Comparison of ENCODE assay signal across 14 mouse cellular contexts in genomic region chr6:103318081-103318480, GRCm38 (mm10).
A peak's percentile ranks its signal among the peaks of the same experiment; 100 is the strongest.
DNase-seq lines count a peak whose midpoint lies in the region; ATAC-seq and TF ChIP-seq lines count a peak whose summit lies in the region.
"Had no signal": no experiment of that assay in that cellular context is flagged by ENCODE, and none has a peak within 500 bp of the region (broad histone marks: within the 10 kb centered on the region; RNA-seq: fewer than 3 reads in every experiment).

No protein-coding gene starts in this region.

- ATAC-seq in hindbrain, embryonic 15.5 days (ENCODE audit: low FRiP score, low read depth) = no peak
- ATAC-seq in hindbrain, embryonic 12.5 days (ENCODE audit: low FRiP score) = no peak
- ATAC-seq in kidney, postnatal 0 days (replicated peaks; ENCODE audit: low FRiP score, low read depth) = no peak
- no peak for ATAC-seq in erythroid progenitor cell, adult 5-6 weeks (replicated peaks; ENCODE audit: low FRiP score, poor library complexity, severe bottlenecking)
- ATAC-seq: hindbrain, postnatal 0 days had no signal

- 23% methylated on average over 6 of the region's 6 CpGs for WGBS in hindbrain, embryonic 15.5 days
- WGBS in hindbrain, embryonic 12.5 days = 18% methylated on average over 6 of the region's 6 CpGs
- 9% methylated on average over 6 of the region's 6 CpGs for WGBS in kidney, postnatal 0 days

- no peak overlapping the region for H3K9ac ChIP-seq in hindbrain, embryonic 15.5 days
- H3K9ac ChIP-seq in hindbrain, embryonic 12.5 days = no peak overlapping the region
- H3K9ac ChIP-seq in ES-E14 (ENCODE audit: insufficient read depth, low read depth, low read length, poor library complexity, severe bottlenecking) = no peak overlapping the region
- H3K9ac ChIP-seq in kidney, postnatal 0 days (ENCODE audit: low read depth, low read length) = no peak overlapping the region
- H3K9ac ChIP-seq: limb, embryonic 12.5 days had no signal

- H3K4me1 ChIP-seq in hindbrain, embryonic 15.5 days (replicated peaks) = peaks cover 6% of the 10 kb centered on the region; the same call in 1 of the 2 replicates
- H3K4me1 ChIP-seq in hindbrain, embryonic 12.5 days = peaks cover 9% of the 10 kb centered on the region; the same call in 1 of the 2 replicates
- H3K4me1 ChIP-seq in ES-E14 (ENCODE audit: control insufficient read depth in 2 of 2, insufficient read depth in 2 of 2, low read length in 2 of 2, poor library complexity in 1 of 2) = no peaks in the 10 kb centered on the region
- H3K4me1 ChIP-seq in kidney, postnatal 0 days (replicated peaks; ENCODE audit: insufficient read depth, low read length) = no peaks in the 10 kb centered on the region
- H3K4me1 ChIP-seq: heart, embryonic 10.5 days; limb, embryonic 12.5 days had no signal

- no peaks in the 10 kb centered on the region for H3K9me3 ChIP-seq in hindbrain, embryonic 15.5 days
- H3K9me3 ChIP-seq in hindbrain, embryonic 12.5 days (replicated peaks) = no peaks in the 10 kb centered on the region
- H3K9me3 ChIP-seq in ES-E14 (ENCODE audit: control insufficient read depth, insufficient read depth, low read depth, low read length) = no peaks in the 10 kb centered on the region
- no peaks in the 10 kb centered on the region for H3K9me3 ChIP-seq in kidney, postnatal 0 days (replicated peaks; ENCODE audit: low read length)
- H3K9me3 ChIP-seq: heart, embryonic 10.5 days; limb, embryonic 12.5 days had no signal

- H3K27ac ChIP-seq in hindbrain, embryonic 15.5 days (replicated peaks) = peak overlapping the region; percentile 10; the same call in 1 of the 2 replicates
- H3K27ac ChIP-seq in hindbrain, embryonic 12.5 days = no peak overlapping the region
- H3K27ac ChIP-seq in ES-E14 (ENCODE audit: insufficient read depth, low read depth, low read length, poor library complexity, severe bottlenecking) = no peak overlapping the region
- H3K27ac ChIP-seq in kidney, postnatal 0 days = no peak overlapping the region
- H3K27ac ChIP-seq: heart, embryonic 10.5 days; hindbrain, postnatal 0 days; limb, embryonic 12.5 days had no signal

- in situ Hi-C loops in ES-E14 (cut with MboI; ENCODE audit: low sequenced_read_pairs in 2 of 2, unreplicated experiment in 2 of 2) = no loop called here

- H3K27me3 ChIP-seq in hindbrain, embryonic 15.5 days = no peaks in the 10 kb centered on the region
- H3K27me3 ChIP-seq in hindbrain, embryonic 12.5 days = no peaks in the 10 kb centered on the region
- no peaks in the 10 kb centered on the region for H3K27me3 ChIP-seq in kidney, postnatal 0 days (ENCODE audit: insufficient read depth, low read length)
- H3K27me3 ChIP-seq: limb, embryonic 12.5 days had no signal

- DNase-seq in ES-E14 (ENCODE audit: low read depth, low spot score) = no peak
- DNase-seq in embryo, embryonic 9.5 days (ENCODE audit: extremely low spot score) = peak; percentile 44
- peak; percentile 73 for DNase-seq in kidney, postnatal 0 days (ENCODE audit: low spot score)
- no peak for DNase-seq in ovary, postnatal 14 days (ENCODE audit: low spot score)
- no peak for DNase-seq in cerebellum, adult 11-12 months
- DNase-seq: cerebellum, adult 9-10 months; lung, postnatal 14 days; right cerebral cortex, adult 18-20 months had no signal

- H3K36me3 ChIP-seq in hindbrain, embryonic 15.5 days = no peaks in the 10 kb centered on the region
- H3K36me3 ChIP-seq in hindbrain, embryonic 12.5 days = no peaks in the 10 kb centered on the region
- no peaks in the 10 kb centered on the region for H3K36me3 ChIP-seq in ES-E14 (ENCODE audit: control insufficient read depth, insufficient read depth, low read length, poor library complexity, severe bottlenecking)
- no peaks in the 10 kb centered on the region for H3K36me3 ChIP-seq in kidney, postnatal 0 days (ENCODE audit: insufficient read depth, low read length)
- H3K36me3 ChIP-seq: heart, embryonic 10.5 days; limb, embryonic 12.5 days had no signal

- no peak overlapping the region for H3K4me3 ChIP-seq in hindbrain, embryonic 15.5 days
- H3K4me3 ChIP-seq in hindbrain, embryonic 12.5 days = no peak overlapping the region
- H3K4me3 ChIP-seq in ES-E14 (ENCODE audit: insufficient read depth in 1 of 2, low read depth in 1 of 2, low read length in 2 of 2, poor library complexity in 1 of 2, severe bottlenecking in 1 of 2) = no peak overlapping the region
- no peak overlapping the region for H3K4me3 ChIP-seq in kidney, postnatal 0 days (replicated peaks; ENCODE audit: low read depth, low read length)
- H3K4me3 ChIP-seq: heart, embryonic 10.5 days; limb, embryonic 12.5 days had no signal

- no peak for TF ChIP-seq CTCF in kidney, postnatal 0 days (IDR thresholded peaks at IDR 0.05; ENCODE audit: low read depth)

- H3K4me2 ChIP-seq in hindbrain, embryonic 15.5 days = no peak overlapping the region
- no peak overlapping the region for H3K4me2 ChIP-seq in hindbrain, embryonic 12.5 days (replicated peaks)
- H3K4me2 ChIP-seq in kidney, postnatal 0 days (ENCODE audit: low read length) = no peak overlapping the region
- H3K4me2 ChIP-seq: limb, embryonic 12.5 days had no signal

TF ChIP-seq in ES-E14, 5 proteins besides CTCF, POLR2A, EP300 and RAD21:
- TF ChIP-seq MAFK (IDR thresholded peaks at IDR 0.05; ENCODE audit: insufficient read depth, low read depth, low read length) = 0 out of 2 replicates have a peak, but pooled peaks have one; percentile 12
- TF ChIP-seq HCFC1 (IDR thresholded peaks at IDR 0.05; ENCODE audit: borderline replicate concordance, insufficient read depth, low read length) = no peak
TF ChIP-seq in ES-E14: peak in this region for 1.

Comparison
In these comparisons a context has a peak if more than half of its experiments do, and no peak if none do; other contexts are left out.
1. DNase-seq: peak in embryo, embryonic 9.5 days (single experiment) and kidney, postnatal 0 days (single experiment); none in ES-E14 (single experiment), ovary, postnatal 14 days (single experiment) and cerebellum, adult 11-12 months (single experiment).